Mouse (Mus musculus) kidney, embryonic 16.5 days (tissue): ENCODE data around the gene Cfap36. TPM values are rescaled to one million over a fixed set of nuclear protein-coding genes. Genes with fewer than 3 reads are reported as not detected.

Experiments used
- ATAC-seq: fragments of 200-750 bp; cut with Nextera tagmentation; 2 replicates; pipeline ENCODE4 v1.8.0; 2017; ENCODE audit warnings: moderate TSS enrichment; ENCODE audit not compliant: low FRiP score, low TSS enrichment
- H3K27ac ChIP-seq: fragments of 300-500 bp; sonication (generic); 2 replicates; pipeline ENCODE4 v1.5.1; 2014; ENCODE audit warnings: low read length
- H3K27me3 ChIP-seq: fragments of 300-500 bp; sonication (generic); 2 replicates; pipeline ENCODE4 v1.6.1; 2014; ENCODE audit warnings: low read length, control low read depth, mixed read lengths; ENCODE audit not compliant: insufficient read depth
- H3K36me3 ChIP-seq: fragments of 300-500 bp; sonication (generic); 2 replicates; pipeline ENCODE4 v1.6.1; 2014; ENCODE audit warnings: low read length, control low read depth, mixed read lengths; ENCODE audit not compliant: insufficient read depth
- H3K4me1 ChIP-seq: fragments of 300-500 bp; sonication (generic); 2 replicates; pipeline ENCODE4 v1.6.1; 2014; ENCODE audit warnings: low read length, control low read depth, mixed read lengths; ENCODE audit not compliant: insufficient read depth
- H3K4me2 ChIP-seq: fragments of 300-500 bp; sonication (generic); replicated peaks from 2 replicates; pipeline ENCODE4 v1.6.1; 2014; ENCODE audit warnings: low read depth, low read length
- H3K4me3 ChIP-seq: fragments of 300-500 bp; sonication (generic); 2 replicates; pipeline ENCODE4 v1.5.1; 2014; ENCODE audit warnings: mild to moderate bottlenecking, low read length
- H3K9ac ChIP-seq: fragments of 300-500 bp; sonication (generic); replicated peaks from 2 replicates; pipeline ENCODE4 v1.6.1; 2014; ENCODE audit warnings: low read length
- H3K9me3 ChIP-seq: fragments of 300-500 bp; sonication (generic); 2 replicates; pipeline ENCODE4 v1.6.1; 2016; ENCODE audit warnings: low read length, control low read depth
- WGBS: fragments of 180-500 bp; shearing (Covaris S2); extraction: QIAGEN DNeasy Blood & Tissue Kit; methylation state at CpG from one replicate; pipeline ENCODE4 v1.1.7; 2014; 5-methylcytosine and 5-hydroxymethylcytosine counted together
- polyA plus RNA-seq: library from polyadenylated mRNA; unstranded; fragments of >200 nt; fragmentation: Nextera tagmentation; extraction: Ambion mirVana; gene quantifications from 2 replicates; pipeline ENCODE4 v1.2.1, GENCODE M21; 2015

The Cfap36 gene
- polyA plus RNA-seq, 1 experiment from 2014 or later, result 58.3 TPM

- no peak overlapping the region for H3K27ac ChIP-seq
- no peak for ATAC-seq
- WGBS, result 83% methylated on average over 5 of the region's 5 CpGs
- no peak overlapping the region for H3K9ac ChIP-seq
- no peak overlapping the region for H3K4me3 ChIP-seq
- no peak overlapping the region for H3K4me2 ChIP-seq
- H3K27me3 ChIP-seq, result no peaks in the 10 kb centered on the region
- H3K36me3 ChIP-seq, result peaks cover 21% of the 10 kb centered on the region
- H3K9me3 ChIP-seq, result no peaks in the 10 kb centered on the region
- no peaks in the 10 kb centered on the region for H3K4me1 ChIP-seq
These were observed 43.6 kb downstream of the Cfap36 start for GRCm38 (mm10) chr11:29203653-29204052.

- H3K4me1 ChIP-seq, result no peaks in the 10 kb centered on the region
- H3K9me3 ChIP-seq, result no peaks in the 10 kb centered on the region
- H3K27me3 ChIP-seq, result no peaks in the 10 kb centered on the region
- no peak overlapping the region for H3K4me2 ChIP-seq
- WGBS, result 75% methylated on average over 2 of the region's 2 CpGs
- H3K9ac ChIP-seq, result no peak overlapping the region
- H3K36me3 ChIP-seq, result peaks cover 31% of the 10 kb centered on the region
- no peak overlapping the region for H3K4me3 ChIP-seq
- no peak for ATAC-seq
- H3K27ac ChIP-seq, result no peak overlapping the region
These were observed 58.2 kb downstream of the Cfap36 start for GRCm38 (mm10) chr11:29188981-29189380.

GRCm38 (mm10) chr11:29181751-29182150 is 65.5 kb downstream of the Cfap36 start:
- Histone ChIP-seq H3K36me3 (peaks cover 28% of the 10 kb centered on the region), H3K4me3 (no peak overlapping the region), H3K4me1 (no peaks in the 10 kb centered on the region), H3K4me2 (no peak overlapping the region), H3K9me3 (no peaks in the 10 kb centered on the region), H3K27me3 (no peaks in the 10 kb centered on the region), H3K27ac (no peak overlapping the region), H3K9ac (no peak overlapping the region)
- no peak for ATAC-seq
- WGBS, result 96% methylated on average over 5 of the region's 5 CpGs

GRCm38 (mm10) chr11:29180657-29181056 is 66.6 kb downstream of the Cfap36 start:
- no peaks in the 10 kb centered on the region for H3K4me1 ChIP-seq
- WGBS, result 84% methylated on average over 3 of the region's 3 CpGs
- ATAC-seq, result no peak

GRCm38 (mm10) chr11:29179319-29179718 is 67.9 kb downstream of the Cfap36 start:
- H3K36me3 ChIP-seq, result peaks cover 13% of the 10 kb centered on the region
- 90% methylated on average over 1 of the region's 1 CpGs for WGBS
- ATAC-seq, result no peak
- no peaks in the 10 kb centered on the region for H3K9me3 ChIP-seq
- no peak overlapping the region for H3K27ac ChIP-seq
- H3K9ac ChIP-seq, result no peak overlapping the region
- H3K4me2 ChIP-seq, result no peak overlapping the region
- H3K4me1 ChIP-seq, result no peaks in the 10 kb centered on the region
- no peaks in the 10 kb centered on the region for H3K27me3 ChIP-seq
- H3K4me3 ChIP-seq, result no peak overlapping the region

More at GRCm38 (mm10) chr11:29180657-29181056, 66.6 kb downstream of the Cfap36 start:
- no peaks in the 10 kb centered on the region for H3K9me3 ChIP-seq
- H3K27ac ChIP-seq, result no peak overlapping the region
- no peak overlapping the region for H3K4me2 ChIP-seq
- H3K4me3 ChIP-seq, result no peak overlapping the region
- H3K36me3 ChIP-seq, result peaks cover 21% of the 10 kb centered on the region
- no peaks in the 10 kb centered on the region for H3K27me3 ChIP-seq
- H3K9ac ChIP-seq, result no peak overlapping the region

GRCm38 (mm10) chr11:29173706-29174436 is 73.3 kb downstream of the Cfap36 start:
- Histone ChIP-seq H3K4me1 (peaks cover 9% of the 10 kb centered on the region), H3K9me3 (no peaks in the 10 kb centered on the region), H3K27ac (peak overlapping the region; percentile 98), H3K4me2 (peak overlapping the region; percentile 81), H3K27me3 (no peaks in the 10 kb centered on the region), H3K9ac (peak overlapping the region; percentile 99), H3K36me3 (no peaks in the 10 kb centered on the region), H3K4me3 (peak overlapping the region; percentile 97)
- 2% methylated on average over 13 of the region's 13 CpGs for WGBS
- ATAC-seq, result no peak

- peak overlapping the region; percentile 97 for H3K4me3 ChIP-seq
- H3K27me3 ChIP-seq, result no peaks in the 10 kb centered on the region
- H3K4me2 ChIP-seq, result peak overlapping the region; percentile 81
- no peaks in the 10 kb centered on the region for H3K9me3 ChIP-seq
- H3K4me1 ChIP-seq, result peaks cover 9% of the 10 kb centered on the region
- WGBS, result under 1% methylated on average over 38 of the region's 38 CpGs
- H3K36me3 ChIP-seq, result no peaks in the 10 kb centered on the region
- peak; percentile 82 for ATAC-seq
- H3K9ac ChIP-seq, result peak overlapping the region; percentile 99
- H3K27ac ChIP-seq, result peak overlapping the region; percentile 98
These were observed 74.0 kb downstream of the Cfap36 start for GRCm38 (mm10) chr11:29173125-29173631.

GRCm38 (mm10) chr11:29172563-29173124 is 74.6 kb downstream of the Cfap36 start, which contains the start of gene Ppp4r3b:
Gene Ppp4r3b (plus strand): TSS chr11:29172890.
- WGBS, result 0% methylated on average over 50 of the region's 50 CpGs
- Histone ChIP-seq H3K36me3 (no peaks in the 10 kb centered on the region), H3K9ac (peak within 1 kb of the TSS; percentile 99), H3K4me3 (peak within 1 kb of the TSS; percentile 97), H3K9me3 (no peaks in the 10 kb centered on the region), H3K27me3 (no peaks in the 10 kb centered on the region), H3K4me1 (peaks cover 9% of the 10 kb centered on the region), H3K4me2 (peak within 1 kb of the TSS; percentile 90), H3K27ac (peak within 1 kb of the TSS; percentile 98)
- peak; percentile 99 for ATAC-seq

- Histone ChIP-seq H3K27me3 (no peaks in the 10 kb centered on the region), H3K4me3 (peak overlapping the region; percentile 97), H3K4me2 (peak overlapping the region; percentile 90), H3K36me3 (no peaks in the 10 kb centered on the region), H3K9ac (peak overlapping the region; percentile 69), H3K9me3 (no peaks in the 10 kb centered on the region), H3K4me1 (peaks cover 9% of the 10 kb centered on the region), H3K27ac (peak overlapping the region; percentile 98)
- peak; percentile 55 for ATAC-seq
- 0% methylated on average over 34 of the region's 34 CpGs for WGBS
These were observed 75.2 kb downstream of the Cfap36 start for GRCm38 (mm10) chr11:29171959-29172391.
